Mouse (Mus musculus) liver, postnatal 0 days (tissue): ENCODE data around the gene Klhl29.

Experiments used
- CTCF ChIP-seq: sonication (generic); IDR thresholded peaks from 2 replicates; pipeline ENCODE4 v1.5.1; 2016; ENCODE audit warnings: antibody characterized with exemption, low read depth
- EP300 ChIP-seq: IDR thresholded peaks from 2 replicates; pipeline ENCODE4 v1.6.1; 2016; ENCODE audit warnings: antibody characterized with exemption, low read depth, mild to moderate bottlenecking

GRCm38 (mm10) chr12:5252569-5252968, 122.9 kb downstream of the Klhl29 start:
- TF ChIP-seq EP300 = no peak
- TF ChIP-seq CTCF = no peak
